Mouse (Mus musculus): ENCODE results near the gene Aip.
"Not testable (repeated sequence)": the region's sequence is repeated elsewhere in the genome, so short reads cannot be mapped to it uniquely, and the experiment has no call there.

Aip gene

GRCm38 (mm10) chr19:4087090-4087489 is 38.6 kb downstream of the Aip start:
- DNase-seq: no peak

- DNase-seq: no peak
Observed at GRCm38 (mm10) chr19:4086156-4086555, 39.5 kb downstream of the Aip start.

DNA sequence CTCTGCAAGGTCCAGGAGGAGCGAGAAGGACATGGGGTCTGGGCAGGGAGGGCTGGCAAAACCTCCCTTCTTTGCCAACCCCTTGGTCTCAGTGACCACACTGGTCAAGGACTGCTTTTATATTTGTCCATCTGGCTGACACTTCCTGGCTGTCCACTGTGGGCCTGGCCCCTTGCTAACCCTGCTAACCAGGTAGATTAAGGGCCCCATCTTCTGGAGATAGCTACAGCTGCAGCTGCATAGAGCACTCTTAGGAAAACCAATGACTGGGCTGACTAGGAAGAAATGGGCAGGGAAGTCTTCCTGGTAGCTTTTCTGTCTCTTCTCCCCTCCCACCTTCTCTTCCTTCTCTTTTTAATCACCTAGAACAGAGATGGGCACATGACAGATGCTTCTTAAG is 40.7 kb downstream of the Aip start:
- no peak for DNase-seq

DNA sequence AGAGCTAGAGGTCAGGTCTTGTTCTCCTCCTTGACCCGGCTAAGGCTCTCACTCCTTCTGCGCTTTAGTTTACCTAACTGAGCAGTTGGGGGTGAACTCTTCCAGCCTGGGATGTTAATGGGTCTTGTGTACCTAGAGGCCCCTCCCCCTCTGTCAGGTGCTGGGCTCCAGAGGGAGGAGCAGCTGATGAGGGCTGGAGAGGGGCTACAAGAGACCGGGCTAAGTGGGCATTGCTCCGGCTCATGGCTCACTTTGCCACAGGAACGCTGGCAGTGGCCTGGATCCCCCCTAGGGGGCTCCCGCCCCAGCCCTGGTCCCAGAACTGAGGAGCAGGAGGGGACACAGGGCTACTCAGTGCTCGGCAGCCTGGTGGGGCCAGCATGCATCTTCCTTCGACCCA is 41.8 kb downstream of the Aip start:
- DNase-seq: no peak

- no peak for DNase-seq
Observed at GRCm38 (mm10) chr19:4083316-4083715, 42.3 kb downstream of the Aip start.

- DNase-seq: no peak
Observed at GRCm38 (mm10) chr19:4082219-4082965, 43.3 kb downstream of the Aip start.

- DNase-seq: no peak
Observed at GRCm38 (mm10) chr19:4081394-4081793, 44.3 kb downstream of the Aip start, which contains the start of gene Cabp2. Gene Cabp2 (plus strand): TSS chr19:4081578.

DNA sequence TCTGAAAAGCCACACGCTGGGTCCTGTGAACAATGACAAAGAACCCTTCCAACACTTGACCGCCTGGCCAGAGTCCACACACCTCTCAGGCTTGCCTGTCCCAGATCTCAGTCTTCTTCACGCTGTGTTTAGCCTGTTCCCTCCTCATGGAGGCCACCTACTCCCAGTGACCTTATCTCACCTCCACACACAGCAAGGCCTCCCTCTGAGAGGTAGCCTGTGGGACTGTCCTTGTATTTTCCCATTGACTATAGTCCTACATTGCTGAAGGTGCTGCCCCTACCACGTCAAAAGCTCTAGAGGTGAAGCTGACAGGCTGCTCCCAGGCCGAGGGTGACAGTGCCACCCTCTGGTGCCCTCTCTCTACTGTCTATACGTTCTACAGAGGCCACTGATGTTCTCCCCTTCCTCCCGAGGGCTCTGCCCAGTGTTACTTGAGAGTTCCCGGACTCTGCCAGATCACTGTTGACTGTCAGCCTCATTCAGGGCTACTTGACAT is 45.1 kb downstream of the Aip start:
- DNase-seq: no peak

DNA sequence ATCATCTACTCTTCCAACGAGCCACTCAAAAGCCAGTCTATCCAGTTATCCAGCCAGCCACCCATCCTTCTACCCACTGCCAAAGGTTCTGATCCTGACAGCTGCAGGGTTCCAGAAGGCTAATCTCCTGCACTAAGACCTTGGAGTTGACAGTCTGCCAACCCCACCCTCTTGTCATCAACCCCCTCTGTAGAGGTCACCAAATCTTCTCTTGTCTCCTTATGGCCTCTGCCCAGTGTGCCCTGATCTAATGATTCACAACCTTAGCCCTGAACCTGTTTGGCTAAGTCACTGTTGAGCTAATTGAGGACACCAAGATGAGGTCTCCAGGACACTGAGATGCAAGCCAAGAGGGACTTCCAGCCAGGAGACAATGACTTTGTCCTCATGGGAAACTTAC is 46.1 kb downstream of the Aip start:
- no peak for DNase-seq

GRCm38 (mm10) chr19:4075531-4075930 is 50.1 kb downstream of the Aip start:
- no peak for DNase-seq

- peak in 1 of 2 experiments; percentile 42 for DNase-seq
Observed at GRCm38 (mm10) chr19:4072706-4073424, 52.8 kb downstream of the Aip start.

DNA sequence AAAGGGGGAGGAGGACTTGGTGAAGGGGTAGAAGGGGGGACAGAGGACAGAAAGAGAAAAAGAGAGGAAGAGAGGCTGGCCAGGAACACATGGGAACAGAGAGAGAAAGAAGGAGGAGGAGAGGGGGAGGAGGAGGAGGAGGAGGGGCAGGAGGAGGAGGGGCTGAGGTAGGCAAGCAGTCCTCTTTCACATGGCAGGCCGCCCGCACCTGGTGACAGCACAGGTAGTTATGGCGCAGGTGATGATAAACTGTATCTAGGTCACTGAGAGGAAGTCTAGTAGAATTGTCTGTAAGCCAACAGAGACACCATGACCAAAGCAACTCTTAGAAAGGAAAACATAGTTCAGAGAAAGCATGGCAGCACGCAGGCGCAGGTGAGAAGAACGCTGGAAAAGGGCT is 54.3 kb downstream of the Aip start:
- no peak for DNase-seq

GRCm38 (mm10) chr19:4070756-4071155 is 54.9 kb downstream of the Aip start:
- DNase-seq: no peak

- no peak for DNase-seq
Observed at GRCm38 (mm10) chr19:4070311-4070710, 55.3 kb downstream of the Aip start.

DNA sequence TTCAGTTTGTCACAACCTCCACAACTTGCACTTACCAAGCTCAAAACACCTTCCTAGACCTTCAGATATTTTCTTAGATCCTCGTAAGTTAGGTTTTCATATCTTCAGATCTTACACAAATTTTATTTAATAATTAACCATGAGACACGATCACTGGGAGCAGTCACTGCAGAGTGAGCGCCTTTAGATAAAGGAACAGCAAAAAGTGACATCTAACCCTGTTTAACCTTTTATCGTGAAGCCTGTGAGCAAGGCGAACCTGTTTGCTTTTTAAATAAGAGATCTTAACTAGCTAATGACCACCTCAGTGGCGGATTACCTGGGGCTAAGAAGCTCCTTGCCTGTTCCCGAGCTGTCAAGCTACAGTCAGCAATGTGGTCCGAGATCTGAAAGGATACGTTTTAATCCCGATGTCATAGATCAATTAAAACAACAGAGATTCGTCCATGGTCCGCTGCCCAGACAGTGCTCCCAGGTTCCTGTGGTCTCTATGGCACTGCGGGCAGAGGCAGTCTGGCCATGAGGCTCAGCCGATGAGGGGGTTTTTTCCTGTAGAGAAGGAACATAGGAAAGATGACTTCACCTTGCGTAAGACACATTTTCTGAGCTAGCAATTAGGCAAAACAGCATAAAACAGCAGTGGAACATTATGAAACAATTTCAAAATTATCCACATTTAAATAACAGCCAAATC is 56.8 kb downstream of the Aip start:
- no peak for DNase-seq

DNA sequence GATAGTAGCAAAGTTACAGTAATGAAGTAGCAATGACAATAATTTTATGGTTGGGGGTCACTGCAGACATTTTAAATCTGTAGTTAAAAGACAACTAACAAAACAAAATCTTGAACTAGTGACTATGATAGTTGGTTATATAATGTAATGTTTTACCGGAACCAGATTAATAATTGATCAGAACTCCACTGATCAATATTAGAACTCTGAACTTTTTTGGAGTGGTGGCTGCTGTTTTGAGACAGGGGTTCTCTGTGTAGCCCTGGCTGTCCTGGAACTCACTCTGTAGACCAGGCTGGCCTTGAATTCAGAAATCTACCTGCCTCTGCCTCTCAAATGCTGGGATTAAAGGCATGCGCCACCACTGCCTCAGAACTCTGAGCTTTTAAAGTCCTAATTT is 57.4 kb downstream of the Aip start:
- not testable (repeated sequence) for DNase-seq

DNA sequence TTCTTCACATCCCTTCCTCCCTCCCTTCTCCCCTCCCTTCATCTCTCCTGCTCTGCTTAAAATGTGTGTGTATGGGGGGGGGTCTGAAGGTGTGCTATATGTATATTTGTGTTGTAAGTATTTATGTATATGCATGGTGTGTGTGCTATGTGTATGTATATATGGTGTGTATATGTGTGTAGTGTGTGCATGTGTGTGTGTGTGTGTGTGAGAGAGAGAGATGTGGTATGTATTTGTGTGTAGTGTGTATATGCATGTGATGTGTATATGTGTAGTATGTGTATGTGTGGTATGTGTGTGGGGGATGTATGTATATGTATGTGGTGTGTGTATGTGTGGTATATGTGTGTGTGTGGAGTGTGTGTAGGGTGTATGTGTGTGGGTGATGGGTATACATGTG is 58.8 kb downstream of the Aip start:
- DNase-seq: no peak

DNA sequence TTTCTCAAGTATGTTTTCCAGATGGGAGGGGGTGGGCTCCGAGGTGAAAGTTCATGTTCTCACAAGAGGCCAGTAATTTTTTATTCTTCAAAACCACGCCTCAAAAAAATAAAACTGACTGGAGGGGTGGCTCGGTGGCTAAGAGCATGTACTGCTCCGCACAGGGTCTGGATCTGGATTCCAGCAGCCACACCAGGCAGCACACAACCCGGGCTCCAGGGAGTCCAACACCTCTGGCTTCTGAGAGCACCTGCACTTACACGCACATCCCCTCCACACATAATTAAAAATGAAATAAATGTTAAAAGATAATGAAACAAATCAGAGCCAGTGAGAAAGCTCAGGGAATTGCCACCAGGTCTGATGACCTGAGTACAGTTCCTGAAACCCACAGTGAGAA is 59.4 kb downstream of the Aip start:
- DNase-seq: no peak

GRCm38 (mm10) chr19:4064501-4064900 is 61.2 kb downstream of the Aip start:
- DNase-seq: not testable (repeated sequence)

Data from lung, adult 18-20 months (tissue).